Mouse (Mus musculus): ENCODE results near the gene Fbln7. TPM values are rescaled to one million over a fixed set of nuclear protein-coding genes. Genes with fewer than 3 reads are reported as not detected.

Fbln7 gene
- polyA plus RNA-seq, 1 experiment: 0.09 TPM

- Histone ChIP-seq H3K4me3 (ENCODE audit: insufficient read depth, poor library complexity, severe bottlenecking) (peak within 1 kb of the TSS; percentile 51), H3K36me3 (ENCODE audit: control insufficient read depth, insufficient read depth) (peaks cover 5% of the 10 kb centered on the region), H3K79me2 (ENCODE audit: control insufficient read depth, insufficient read depth) (peaks cover 9% of the 10 kb centered on the region), H3K27me3 (ENCODE audit: control insufficient read depth, insufficient read depth, insufficient read length) (no peaks in the 10 kb centered on the region), H3ac (ENCODE audit: control insufficient read depth, insufficient read length, low read depth) (peak within 1 kb of the TSS; percentile 75), H3K79me3 (ENCODE audit: low read depth) (peaks cover 2% of the 10 kb centered on the region)
- TF ChIP-seq CEBPB (IDR thresholded peaks at IDR 0.05; ENCODE audit: low read depth) (no peak), MAX (IDR thresholded peaks at IDR 0.05) (peak; percentile 87)
Observed at GRCm38 (mm10) chr2:128943538-128944528, 81.1 kb downstream of the Fbln7 start, which contains the start of gene Zc3h8. Gene Zc3h8, minus strand, starts transcription at chr2:128944077.

Small RNA genes lying within 50 kb of the gene (microRNA-seq; reads per million reads assigned to microRNA genes)
- not detected for gene Gm22859 (ENCODE audit: borderline microRNAs expressed)

Other genes with a start within 250 kb of the Fbln7 start
- gene Anapc1, start 175.6 kb upstream of the Fbln7 start, polyA plus RNA-seq (2012; fragmentation: generic; extraction: Trizol): 45.3 TPM
- 4.0 TPM for gene Mertk, start 164.0 kb upstream of the Fbln7 start, polyA plus RNA-seq (2012; fragmentation: generic; extraction: Trizol)
- gene Tmem87b, start 44.9 kb upstream of the Fbln7 start, polyA plus RNA-seq (2012; fragmentation: generic; extraction: Trizol): 4.5 TPM
- gene Zc3h8, start 81.1 kb downstream of the Fbln7 start, polyA plus RNA-seq (2012; fragmentation: generic; extraction: Trizol): 2.6 TPM
- gene Zc3h6, start 104.4 kb downstream of the Fbln7 start, polyA plus RNA-seq (2012; fragmentation: generic; extraction: Trizol): 0.21 TPM
- gene Gm10762, start 104.7 kb downstream of the Fbln7 start, polyA plus RNA-seq (2012; fragmentation: generic; extraction: Trizol): 3.6 TPM
- gene Vinac1, start 185.2 kb downstream of the Fbln7 start, polyA plus RNA-seq (2012; fragmentation: generic; extraction: Trizol): not detected
- 10.7 TPM for gene Ttl, start 203.0 kb downstream of the Fbln7 start, polyA plus RNA-seq (2012; fragmentation: generic; extraction: Trizol)
- 19.1 TPM for gene Polr1b, start 238.0 kb downstream of the Fbln7 start, polyA plus RNA-seq (2012; fragmentation: generic; extraction: Trizol)